Mouse (Mus musculus) spleen, postnatal 36 days (tissue): ENCODE results near the gene S100a2.
A peak's percentile ranks its signal among the peaks of the same experiment; 100 is the strongest.

Experiments used
- DNase-seq, 2 experiments: peaks; one replicate each; pipeline ENCODE4 v3.0.0; 2022; ENCODE audit warnings: low spot score in 2 of 2, mixed read lengths in 1 of 2

S100a2 gene

DNA sequence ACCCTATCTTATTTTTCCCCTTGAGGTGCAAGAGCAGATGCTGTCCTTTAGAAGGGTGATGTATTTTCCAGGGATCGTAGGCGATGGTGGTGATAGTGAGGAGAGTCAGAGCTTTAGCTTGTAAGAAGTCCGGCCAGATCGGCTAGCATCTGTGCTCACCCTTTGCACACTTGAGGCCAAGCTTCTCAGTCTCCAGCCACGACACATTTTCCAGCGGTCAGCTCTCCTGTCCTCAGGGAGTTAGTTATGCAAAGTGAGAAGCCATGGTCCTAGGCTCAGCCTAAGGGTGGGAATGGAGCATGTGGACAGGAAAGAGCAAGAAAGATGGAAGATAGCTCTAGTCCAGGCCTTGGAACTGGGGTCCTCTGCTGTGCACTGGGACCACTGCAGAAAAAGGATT is 6.8 kb downstream of the S100a2 start:
- DNase-seq: no peak

DNA sequence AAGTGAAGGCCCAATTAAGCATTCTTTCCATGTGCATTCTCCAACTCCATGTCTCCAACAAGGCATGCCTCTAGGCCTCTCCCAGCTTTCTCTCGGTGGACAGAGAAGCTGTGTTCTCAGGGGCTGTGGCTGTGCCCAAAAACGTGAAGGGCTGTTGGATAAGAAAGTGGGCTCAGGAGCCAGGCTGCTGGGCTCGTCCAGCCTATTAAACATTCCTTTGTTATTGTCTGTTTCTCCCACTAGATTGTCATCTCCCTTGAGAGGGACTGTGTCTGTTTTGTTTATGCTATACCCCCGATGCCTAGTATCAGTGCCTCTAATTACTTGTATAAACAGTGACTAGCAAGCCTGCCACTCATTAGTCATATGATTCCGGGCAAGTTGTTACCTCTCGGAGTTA is 7.7 kb downstream of the S100a2 start:
- DNase-seq: no peak

DNA sequence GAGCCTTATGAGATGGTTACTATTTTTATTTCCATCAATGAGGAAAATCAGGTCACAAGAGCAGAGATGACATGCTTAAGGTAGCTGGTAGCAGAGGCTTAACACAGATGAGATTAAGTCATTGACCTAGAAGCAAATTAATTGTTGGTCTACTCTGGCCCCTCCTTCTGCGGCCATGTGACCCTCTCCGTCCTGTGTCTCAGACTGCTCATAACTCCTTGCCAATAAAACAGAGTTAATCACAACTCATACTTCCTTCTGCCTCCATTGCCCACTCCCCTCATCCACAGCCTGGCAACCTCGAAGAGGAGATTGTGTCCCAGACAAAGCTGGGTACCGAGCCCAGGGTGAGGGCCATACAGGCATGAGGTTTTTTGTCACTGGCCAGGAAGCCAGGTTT is 8.2 kb downstream of the S100a2 start:
- no peak for DNase-seq

DNA sequence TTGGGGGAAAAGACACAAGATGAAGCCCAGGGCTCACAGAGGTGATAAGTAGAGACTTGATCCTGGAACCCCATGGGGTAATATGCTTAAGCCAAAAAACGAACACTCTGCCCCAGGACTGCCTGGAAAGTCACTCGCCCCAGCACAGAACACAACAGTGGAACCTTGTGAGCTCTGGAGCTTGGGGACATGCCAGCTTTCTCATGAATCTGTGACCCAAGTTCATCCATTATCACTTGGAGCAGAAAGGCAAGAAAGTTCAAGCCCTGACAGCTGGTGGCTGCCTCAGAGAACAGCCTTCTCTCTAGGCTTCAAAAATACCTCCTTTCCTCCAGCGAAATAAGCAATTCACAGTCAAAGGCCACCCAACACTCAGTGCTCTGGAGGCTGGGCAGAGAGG is 9.4 kb downstream of the S100a2 start:
- no peak for DNase-seq

- no peak for DNase-seq
Observed at GRCm38 (mm10) chr3:90600036-90600435, 10.0 kb downstream of the S100a2 start.

DNA sequence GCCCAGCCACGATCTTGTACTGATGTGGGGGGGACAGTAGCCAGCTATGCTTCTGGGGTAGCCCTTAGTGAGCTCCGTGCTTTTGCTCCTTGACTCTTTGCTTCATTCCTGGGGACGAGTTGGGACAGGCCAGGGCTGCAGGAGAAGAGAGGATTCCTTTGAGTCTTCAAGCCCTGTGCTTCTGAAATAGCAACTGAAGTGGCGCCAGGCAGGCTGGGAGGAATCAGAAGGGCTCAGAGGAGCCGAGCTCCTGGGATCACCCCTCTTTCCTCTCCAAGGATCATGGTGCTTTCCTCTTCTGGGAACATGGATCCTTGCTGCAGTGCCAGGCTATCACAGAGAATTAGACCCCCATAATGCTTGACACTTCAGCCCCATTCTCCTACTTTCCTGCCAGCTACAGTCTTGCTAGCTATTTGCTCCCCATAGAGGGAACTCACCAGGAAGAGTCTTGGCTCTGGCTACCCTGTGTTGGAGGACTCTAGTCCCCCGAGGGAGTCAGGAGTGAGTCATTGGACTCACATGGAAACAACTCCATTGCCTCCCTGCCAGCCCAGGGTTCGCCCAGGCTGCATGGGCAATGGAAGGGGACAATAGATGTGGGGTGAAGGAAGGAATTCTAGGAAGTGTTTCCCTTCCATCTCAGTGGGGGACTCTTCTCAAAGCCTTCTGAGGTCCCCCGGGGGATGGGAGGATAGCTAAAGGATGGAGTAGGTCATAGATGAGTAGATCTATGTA is 10.6 kb downstream of the S100a2 start:
- no peak for DNase-seq

- no peak for DNase-seq
Observed at GRCm38 (mm10) chr3:90601486-90602110, 11.6 kb downstream of the S100a2 start, which contains the start of gene Gm42674. Gm42674 (plus strand) TSS chr3:90601904.

GRCm38 (mm10) chr3:90603623-90604022 is 13.6 kb downstream of the S100a2 start, which contains the start of gene S100a4:
S100a4 (plus strand) TSS chr3:90603771.
- DNase-seq: peak; percentile 54 to 60

GRCm38 (mm10) chr3:90604416-90604815 is 14.4 kb downstream of the S100a2 start:
- DNase-seq: peak; percentile 32 to 48

DNA sequence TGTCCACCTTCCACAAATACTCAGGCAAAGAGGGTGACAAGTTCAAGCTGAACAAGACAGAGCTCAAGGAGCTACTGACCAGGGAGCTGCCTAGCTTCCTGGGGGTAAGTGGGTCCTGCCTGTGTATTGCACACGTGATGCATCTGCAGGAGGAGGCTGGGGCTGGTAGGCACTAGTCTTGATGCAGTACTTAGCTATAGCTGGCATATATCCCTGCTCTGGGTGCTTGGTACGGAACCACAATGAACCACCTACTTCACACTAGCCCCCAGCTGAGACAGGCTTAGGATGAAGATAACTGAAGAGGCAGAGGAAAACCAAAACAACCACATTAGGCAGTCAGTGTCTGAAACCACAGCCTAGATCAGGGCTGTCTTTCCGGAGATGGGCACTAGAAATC is 15.0 kb downstream of the S100a2 start:
- no peak for DNase-seq

DNA sequence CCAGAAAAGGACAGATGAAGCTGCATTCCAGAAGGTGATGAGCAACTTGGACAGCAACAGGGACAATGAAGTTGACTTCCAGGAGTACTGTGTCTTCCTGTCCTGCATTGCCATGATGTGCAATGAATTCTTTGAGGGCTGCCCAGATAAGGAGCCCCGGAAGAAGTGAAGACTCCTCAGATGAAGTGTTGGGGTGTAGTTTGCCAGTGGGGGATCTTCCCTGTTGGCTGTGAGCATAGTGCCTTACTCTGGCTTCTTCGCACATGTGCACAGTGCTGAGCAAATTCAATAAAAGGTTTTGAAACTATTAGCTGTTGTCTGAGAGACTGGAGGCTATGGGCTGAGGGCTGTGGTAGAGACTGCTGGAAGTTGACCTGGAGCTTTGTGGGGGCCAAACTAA is 15.7 kb downstream of the S100a2 start:
- DNase-seq: no peak

- no peak for DNase-seq
Observed at GRCm38 (mm10) chr3:90606185-90606584, 16.1 kb downstream of the S100a2 start.

DNA sequence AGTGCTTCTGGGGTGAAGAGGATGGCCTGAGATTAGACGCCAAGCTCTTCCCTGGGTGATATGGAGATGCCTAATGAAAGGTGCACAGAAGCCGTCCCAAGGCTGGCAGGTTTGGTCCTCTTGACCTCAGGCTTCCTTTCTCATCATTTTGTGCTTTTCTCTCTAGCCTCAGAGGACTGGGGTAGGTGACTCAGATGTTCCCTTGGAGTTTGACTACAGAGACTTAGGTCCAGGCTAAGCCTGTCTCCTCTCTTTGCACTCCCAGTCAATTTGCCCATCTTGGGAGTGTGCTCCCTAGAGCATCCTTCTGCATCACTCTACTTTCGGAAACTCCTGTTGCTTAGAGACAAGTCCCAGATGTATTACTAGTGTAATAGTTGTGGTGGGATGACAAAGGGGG is 17.3 kb downstream of the S100a2 start:
- DNase-seq: no peak

- no peak for DNase-seq
Observed at GRCm38 (mm10) chr3:90608223-90608622, 18.2 kb downstream of the S100a2 start, which contains the start of gene S100a5. S100a5 (plus strand) TSS chr3:90608523.

DNA sequence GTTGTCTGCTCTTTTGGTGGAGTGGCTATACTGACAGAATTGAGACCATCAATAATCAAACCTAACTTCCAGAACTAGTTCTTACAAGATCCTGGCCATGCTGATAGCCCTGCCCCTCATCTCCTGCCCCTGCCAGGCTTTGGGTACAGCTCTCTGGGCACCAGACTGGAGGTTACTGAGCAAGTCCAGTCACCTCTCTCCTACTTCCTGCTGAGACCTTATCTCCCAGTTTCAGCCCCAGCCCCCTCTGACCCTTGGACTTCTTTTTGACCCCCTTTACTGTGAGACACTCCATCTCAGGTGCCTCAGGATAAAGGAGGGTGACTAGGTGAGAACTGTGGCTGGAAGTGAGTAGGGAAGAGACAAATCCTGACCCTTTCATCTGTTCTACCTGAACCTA is 19.1 kb downstream of the S100a2 start:
- no peak for DNase-seq

- no peak for DNase-seq
Observed at GRCm38 (mm10) chr3:90611494-90611893, 21.4 kb downstream of the S100a2 start.

- DNase-seq: peak; percentile 26 to 51
Observed at GRCm38 (mm10) chr3:90612061-90612460, 22.0 kb downstream of the S100a2 start.

DNA sequence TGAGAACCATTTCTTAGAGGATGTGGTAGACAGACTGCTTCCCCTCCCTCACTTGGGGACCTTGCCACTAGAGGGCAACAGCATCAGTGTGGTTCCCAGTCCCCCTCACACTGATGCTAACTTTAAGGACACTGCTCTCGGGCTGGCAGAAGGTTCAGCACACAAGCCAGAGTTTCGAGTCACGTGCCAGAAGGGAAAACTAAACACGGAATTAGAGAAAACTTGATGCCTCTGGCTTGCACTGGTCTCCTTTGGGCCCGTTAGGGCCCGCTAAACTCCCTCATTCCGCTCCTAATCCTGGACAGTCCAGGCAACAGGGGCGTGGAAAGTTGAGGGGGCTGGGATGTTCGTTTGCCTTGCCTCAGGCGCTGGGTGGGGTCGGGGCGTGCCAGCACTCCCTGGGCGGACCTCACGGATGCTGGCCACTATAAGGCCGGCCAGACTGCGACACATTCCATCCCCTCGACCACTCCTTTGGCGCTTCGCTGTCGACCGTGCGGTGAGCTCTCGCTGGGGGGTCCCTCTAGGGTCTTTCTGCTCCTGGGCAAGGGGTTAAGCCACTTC is 22.8 kb downstream of the S100a2 start, which contains the start of gene S100a6:
Gene S100a6, plus strand, starts transcription at position 155 of the 564 bp plus-strand sequence.
- DNase-seq: peak; percentile 82 to 86

DNA sequence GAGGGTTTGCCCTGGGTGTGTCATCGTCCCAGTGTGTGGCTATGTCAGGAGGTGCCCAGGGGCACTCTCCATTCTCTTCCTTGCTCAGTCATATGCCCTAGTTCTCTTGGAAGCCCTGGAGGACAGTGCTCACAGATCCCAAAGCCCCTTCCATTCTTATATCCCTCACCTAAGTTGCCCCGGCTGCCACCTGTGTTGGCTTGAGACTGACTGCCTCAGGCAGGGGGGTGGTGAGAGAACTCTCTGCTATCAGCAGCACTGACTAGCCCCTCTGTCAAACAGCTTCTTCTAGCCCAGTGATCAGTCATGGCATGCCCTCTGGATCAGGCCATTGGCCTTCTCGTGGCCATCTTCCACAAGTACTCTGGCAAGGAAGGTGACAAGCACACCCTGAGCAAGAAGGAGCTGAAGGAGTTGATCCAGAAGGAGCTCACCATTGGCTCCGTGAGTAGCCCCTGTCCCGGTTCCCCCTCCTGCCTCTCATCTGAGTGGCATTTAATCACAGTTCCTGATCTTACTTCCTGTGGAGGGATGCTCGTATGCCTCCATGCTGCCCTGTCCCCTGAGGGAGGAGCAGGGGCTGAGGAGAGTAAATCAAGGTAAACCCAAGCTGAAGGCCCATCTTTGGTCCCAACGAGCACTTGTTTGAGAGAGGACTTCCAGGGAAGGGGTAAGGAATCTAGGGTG is 23.6 kb downstream of the S100a2 start:
- peak in 1 of 2 experiments; percentile 24 for DNase-seq

- DNase-seq: no peak
Observed at GRCm38 (mm10) chr3:90614148-90614530, 24.1 kb downstream of the S100a2 start.

DNA sequence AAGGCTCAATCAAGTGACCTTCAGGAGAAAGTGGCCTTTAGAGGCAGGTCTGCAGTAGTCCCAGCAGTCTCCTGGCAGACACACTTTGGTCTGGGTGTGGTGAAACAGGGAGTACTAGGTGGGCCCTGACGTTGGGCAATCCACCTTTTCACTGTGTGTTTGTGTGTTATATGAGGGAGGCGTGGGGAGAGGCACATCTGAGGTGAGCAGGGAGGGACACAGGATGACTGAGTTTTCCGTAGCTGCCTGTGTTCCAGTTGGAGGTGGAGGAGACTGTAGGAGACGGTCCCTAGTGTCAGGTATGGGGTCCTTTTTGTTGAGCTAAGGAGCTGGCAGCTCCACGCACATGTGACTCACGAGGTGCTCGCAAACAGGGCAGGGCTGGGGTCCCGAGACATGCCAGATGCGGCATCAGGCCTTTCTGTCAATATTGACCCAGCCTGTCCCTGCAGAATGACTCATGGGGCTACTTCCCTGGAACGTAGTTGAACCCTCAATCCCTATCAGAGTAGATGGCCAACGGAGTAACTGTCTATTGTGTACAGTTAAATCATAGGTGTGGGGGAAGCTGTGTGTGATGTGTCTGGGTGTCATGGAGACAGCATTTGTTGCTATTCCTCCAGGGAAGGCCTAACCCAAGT is 24.7 kb downstream of the S100a2 start:
- DNase-seq: no peak

- DNase-seq: peak; percentile 70 to 79
Observed at GRCm38 (mm10) chr3:90615415-90615814, 25.4 kb downstream of the S100a2 start.
